Mouse (Mus musculus): ENCODE measurements at regions not wholly inside any gene's neighbourhood (a gene's known extent, or its start where the extent isn't known, plus 50 kb on each side); places are given as distances from the start of the nearest gene placed in this dataset.
A peak's percentile ranks its signal among the peaks of the same experiment; 100 is the strongest.

GRCm38 (mm10) chr13:80946034-80946433, 62.9 kb downstream of the Arrdc3 start:
- no peak for DNase-seq (ENCODE audit: low spot score)

DNA sequence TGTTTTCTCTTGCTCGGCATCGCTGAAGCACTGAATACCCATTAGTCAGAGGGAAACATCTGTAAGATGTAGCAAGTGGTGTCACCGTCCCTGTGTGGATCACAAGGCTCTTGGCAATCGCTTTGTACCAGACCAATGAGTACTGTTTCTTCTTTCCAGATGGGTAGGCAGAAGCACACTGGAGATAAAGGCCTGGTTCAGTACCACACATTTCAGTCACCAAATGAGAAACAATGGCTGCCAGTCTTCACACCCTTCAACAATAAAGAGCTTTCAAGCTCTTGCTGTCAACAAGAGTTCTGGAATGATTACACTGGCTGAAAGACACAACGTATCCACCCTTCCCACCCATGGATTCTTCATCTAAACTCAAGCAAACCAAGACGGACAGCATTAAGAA, 64.5 kb downstream of the Arrdc3 start:
- DNase-seq (ENCODE audit: low spot score) = no peak

DNA sequence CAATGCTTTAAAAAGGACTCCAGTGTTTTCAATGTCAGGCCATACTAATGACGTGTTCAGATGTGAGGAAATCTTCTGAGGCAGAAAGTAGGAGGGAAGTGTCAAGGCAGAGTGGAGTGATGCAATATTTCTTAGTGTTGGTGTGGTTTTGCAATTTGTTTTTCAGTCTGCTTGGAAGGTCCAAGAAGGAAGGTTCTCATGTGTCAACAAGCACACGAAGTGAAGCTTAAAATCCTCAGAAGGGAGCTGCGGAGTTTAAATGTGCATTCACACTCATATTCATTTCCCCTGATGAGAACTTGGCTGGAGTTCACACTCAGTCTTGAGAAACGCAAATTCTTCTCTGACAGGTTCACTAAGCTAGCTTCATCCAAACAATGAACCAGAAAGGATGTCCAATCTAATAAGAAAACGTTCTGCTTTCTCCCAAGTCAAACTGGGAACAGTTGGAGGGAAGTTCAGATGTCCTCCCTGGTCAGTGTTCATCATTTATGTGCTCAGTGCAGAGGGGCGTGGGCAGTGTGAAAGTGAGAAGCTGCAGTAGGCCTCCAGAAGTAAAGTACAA, 66.0 kb downstream of the Arrdc3 start:
- DNase-seq (ENCODE audit: low spot score) = no peak

- DNase-seq (ENCODE audit: low spot score) = no peak
Observed at GRCm38 (mm10) chr13:80950239-80950638, 67.1 kb downstream of the Arrdc3 start.

- DNase-seq (ENCODE audit: low spot score) = no peak
Observed at GRCm38 (mm10) chr13:80950803-80951202, 67.6 kb downstream of the Arrdc3 start.

GRCm38 (mm10) chr13:80951327-80951726, 68.1 kb downstream of the Arrdc3 start:
- no peak for DNase-seq (ENCODE audit: low spot score)

- DNase-seq (ENCODE audit: low spot score) = no peak
Observed at GRCm38 (mm10) chr13:80952851-80953250, 69.7 kb downstream of the Arrdc3 start.

GRCm38 (mm10) chr13:80954059-80954645, 71.0 kb downstream of the Arrdc3 start:
- no peak for DNase-seq (ENCODE audit: low spot score)

DNA sequence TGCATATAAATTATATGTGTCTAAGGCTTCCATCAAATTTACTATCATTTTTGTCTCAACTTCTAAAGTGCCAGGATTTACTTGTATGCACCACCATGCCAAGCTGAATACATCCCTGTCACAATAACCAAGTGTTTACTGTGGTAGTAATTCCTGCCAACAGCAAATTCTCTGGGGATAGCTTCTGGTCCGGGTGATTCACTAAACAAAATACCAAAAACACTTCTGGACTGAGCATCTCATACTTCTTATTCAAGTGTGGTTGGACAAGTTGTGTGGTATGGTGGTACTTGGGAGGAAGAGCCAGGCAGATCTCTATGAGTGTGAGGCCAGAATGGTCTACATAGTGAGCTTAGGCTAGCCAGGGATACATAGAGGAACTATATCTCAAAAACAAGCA, 73.8 kb downstream of the Arrdc3 start:
- no peak for DNase-seq (ENCODE audit: low spot score)

- no peak for DNase-seq (ENCODE audit: low spot score)
Observed at GRCm38 (mm10) chr13:80957419-80958139, 74.4 kb downstream of the Arrdc3 start.

DNA sequence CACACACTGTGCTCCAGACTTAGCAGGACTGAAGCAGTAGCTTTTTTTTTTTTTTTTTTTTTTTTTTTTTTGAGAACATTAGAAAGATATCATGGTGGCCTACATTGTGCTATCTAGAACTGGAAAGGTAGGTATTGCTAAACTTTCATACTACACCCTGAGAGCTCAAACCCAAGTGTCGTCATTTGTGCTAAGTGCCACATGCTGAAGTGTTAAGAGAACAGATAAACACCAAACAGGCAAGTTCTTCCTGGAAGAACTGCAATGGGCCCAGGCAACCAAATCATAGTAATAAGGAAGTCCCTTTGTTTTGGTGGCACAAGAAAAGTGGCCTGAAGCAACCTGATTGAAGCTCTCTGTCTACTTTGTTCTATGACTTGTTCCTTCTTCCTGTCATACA, 76.6 kb downstream of the Arrdc3 start:
- DNase-seq (ENCODE audit: low spot score) = no peak

DNA sequence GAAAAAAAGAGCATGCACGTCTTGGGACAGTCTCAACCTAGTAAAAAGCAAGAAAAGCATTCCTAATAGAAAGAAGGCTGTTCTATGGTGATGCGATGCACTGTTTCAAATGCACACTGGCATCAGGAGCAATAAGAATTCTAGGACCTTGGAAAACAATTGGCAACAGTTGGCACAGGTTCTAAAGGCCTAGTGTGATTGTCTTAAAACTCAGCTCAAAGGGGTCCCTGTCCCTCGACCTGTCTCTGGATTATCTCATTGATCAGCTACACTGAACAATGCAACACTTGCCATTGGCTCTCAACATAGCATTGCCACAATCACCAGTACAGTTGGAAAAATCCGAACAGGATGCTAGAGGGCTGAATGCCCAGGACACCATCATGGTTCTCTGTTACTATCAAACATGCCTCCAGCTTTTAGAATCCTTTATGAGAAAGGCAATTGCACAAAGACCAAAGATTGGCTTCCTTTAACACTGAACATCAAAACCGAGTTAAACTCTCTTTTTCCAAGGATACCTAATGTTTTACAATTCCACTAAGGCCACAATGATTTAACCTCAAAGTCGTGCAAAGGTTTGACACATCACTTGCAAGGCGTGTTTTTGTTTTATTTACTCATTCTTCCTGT, 78.9 kb downstream of the Arrdc3 start:
- DNase-seq (ENCODE audit: low spot score) = peak; percentile 23

- DNase-seq (ENCODE audit: low spot score) = peak; percentile 86
Observed at GRCm38 (mm10) chr13:80962789-80963590, 79.8 kb downstream of the Arrdc3 start.

- no peak for DNase-seq (ENCODE audit: low spot score)
Observed at GRCm38 (mm10) chr13:80963591-80963940, 80.4 kb downstream of the Arrdc3 start.

- DNase-seq (ENCODE audit: low spot score) = no peak
Observed at GRCm38 (mm10) chr13:80971664-80972063, 88.5 kb downstream of the Arrdc3 start.

- DNase-seq (ENCODE audit: low spot score) = no peak
Observed at GRCm38 (mm10) chr13:80974424-80974823, 91.2 kb downstream of the Arrdc3 start.

DNA sequence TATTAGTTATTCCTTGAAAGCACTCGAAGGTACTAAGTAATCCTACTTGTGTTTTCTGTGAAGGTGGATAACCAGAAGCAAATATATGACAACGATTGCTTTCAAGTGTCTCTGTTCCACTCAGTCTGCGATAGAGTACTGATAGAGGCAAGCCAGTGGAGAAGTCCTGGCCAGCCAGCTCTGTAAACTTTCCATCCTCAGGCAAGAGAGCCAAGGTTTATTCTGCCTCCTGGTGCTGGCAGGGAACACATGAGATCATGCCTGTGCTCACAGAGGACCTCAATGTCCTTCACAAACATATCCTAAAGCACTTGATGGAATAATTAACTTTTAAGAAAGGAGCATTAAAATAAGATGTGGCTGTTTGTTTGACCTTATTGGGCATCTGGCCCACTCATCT, 94.1 kb downstream of the Arrdc3 start:
- no peak for DNase-seq (ENCODE audit: low spot score)

DNA sequence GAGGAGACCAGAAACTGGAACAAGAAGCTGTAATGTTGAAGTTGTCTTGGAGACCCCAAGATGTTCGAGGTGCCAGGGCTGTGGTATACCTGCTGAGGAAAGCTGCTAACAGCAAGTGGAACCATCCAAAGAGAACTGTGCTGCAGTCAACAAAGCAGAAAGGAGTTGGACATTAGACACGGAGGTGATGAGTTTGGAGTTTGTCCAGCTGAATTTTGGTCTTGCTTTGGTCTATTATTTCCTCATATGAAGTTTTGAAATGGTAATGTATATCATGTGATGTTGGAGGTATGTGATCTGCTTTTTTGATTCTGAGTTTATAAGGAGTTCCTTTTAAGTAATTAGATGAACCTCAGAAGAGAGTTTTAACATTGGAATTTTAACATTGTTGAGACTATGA, 98.0 kb downstream of the Arrdc3 start:
- DNase-seq (ENCODE audit: low spot score) = no peak

DNA sequence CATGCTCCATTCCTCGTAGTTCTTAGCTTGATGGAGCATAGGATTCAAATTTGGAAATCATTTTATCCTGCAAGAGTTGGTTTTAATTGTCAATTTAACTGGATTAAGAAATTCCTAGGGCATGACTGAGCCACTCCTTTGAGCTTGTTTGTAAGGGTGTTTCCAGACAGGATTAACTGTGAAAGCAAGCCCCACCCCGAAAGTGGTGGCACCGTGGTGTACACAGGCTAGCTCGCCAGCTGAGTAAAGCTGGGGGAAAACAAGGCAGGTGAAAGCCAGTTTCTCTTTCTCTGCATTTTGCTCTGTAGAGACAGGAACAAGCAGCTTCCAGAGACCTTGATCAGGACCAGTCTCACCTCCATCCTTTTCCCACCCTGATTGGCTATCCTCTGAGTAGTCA, 103.5 kb downstream of the Arrdc3 start:
- DNase-seq (ENCODE audit: low spot score) = no peak

DNA sequence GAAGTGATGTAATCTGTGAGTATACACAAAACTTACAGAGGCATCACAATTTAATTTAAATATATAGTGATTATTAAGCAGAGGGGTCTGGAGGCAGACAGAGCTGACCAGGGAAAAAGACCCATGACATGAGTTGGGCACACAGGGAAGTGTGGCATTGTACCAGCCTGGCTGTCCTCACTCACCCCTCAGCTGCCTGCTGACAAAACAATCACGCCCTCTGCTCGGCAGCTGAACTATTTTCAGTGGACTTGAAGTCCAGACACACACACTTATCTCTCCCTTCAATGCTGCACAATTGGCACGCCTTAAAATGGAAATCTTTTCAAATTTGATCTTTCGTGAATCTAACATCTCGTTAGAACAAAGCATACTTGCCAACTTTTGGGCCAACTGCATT, 106.6 kb downstream of the Arrdc3 start:
- DNase-seq (ENCODE audit: low spot score) = no peak

GRCm38 (mm10) chr13:80992342-80992741, 109.2 kb downstream of the Arrdc3 start:
- peak; percentile 8 for DNase-seq (ENCODE audit: low spot score)

Data from retina, embryonic 14.5 days (tissue).